In genomic region chr9:28317881-28318280, GRCm38 (mm10) we compare ENCODE assay signal across 15 mouse cellular contexts.
"Had no signal": no experiment of that assay in that cellular context is flagged by ENCODE, and none has a peak within 500 bp of the region (broad histone marks: within the 10 kb centered on the region; RNA-seq: fewer than 3 reads in every experiment).

No protein-coding gene starts in this region.

- DNase-seq: heart, postnatal 10 days; heart, postnatal 14 days; heart, postnatal 36 days; heart, postnatal 4 days; kidney, adult 11 months; kidney, adult 18-20 months; kidney, adult 2 months; kidney, adult 8-10 months; kidney, adult 9 months; kidney, postnatal 10 days; kidney, postnatal 14 days; kidney, postnatal 36 days; kidney, postnatal 4 days; layer of hippocampus, adult 9-11 months; layer of hippocampus, postnatal 36 days had no signal
